Mouse (Mus musculus): Measurements from ENCODE around the gene Krt19.
A peak's percentile ranks its signal among the peaks of the same experiment; 100 is the strongest.

Krt19 gene

DNA sequence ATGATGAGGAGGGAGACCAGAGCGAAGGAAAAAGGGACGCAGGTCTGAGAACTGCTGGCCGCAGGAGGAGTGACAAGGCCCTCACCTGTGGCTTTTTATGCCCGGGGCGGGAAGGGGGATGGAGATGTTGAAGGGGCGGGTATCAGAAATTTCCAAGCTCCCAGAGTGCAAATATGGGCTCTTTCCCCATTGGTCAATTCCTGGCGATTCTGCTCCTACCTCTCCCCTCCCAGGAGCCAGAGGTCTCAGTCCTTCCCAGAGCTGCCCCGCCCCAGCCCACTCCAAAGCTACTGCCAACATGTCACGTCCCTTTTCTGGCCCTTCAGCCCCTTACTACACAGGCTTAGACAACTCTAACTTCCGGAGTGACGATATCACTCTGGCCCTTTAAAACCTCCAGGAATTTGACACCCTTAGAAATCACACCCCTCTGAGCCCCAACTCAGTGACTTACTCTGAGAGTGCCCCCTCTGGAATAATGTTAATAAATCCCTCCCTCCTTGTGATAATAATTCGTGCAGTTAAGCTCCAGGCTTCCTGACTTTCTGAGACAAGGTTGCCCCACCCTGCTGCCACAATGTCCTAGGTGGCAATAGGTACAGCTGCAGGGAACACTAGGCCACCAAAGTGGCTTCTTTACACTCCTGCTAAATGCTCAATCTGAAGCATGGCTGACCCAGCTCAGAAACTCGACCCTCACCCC is 2.5 kb downstream of the Krt19 start:
- no peaks in the 10 kb centered on the region for H3K36me3 ChIP-seq (ENCODE audit: insufficient read depth, low read length)
- peaks cover 59% of the 10 kb centered on the region for H3K4me1 ChIP-seq (replicated peaks; ENCODE audit: low read depth, low read length)
- no peaks in the 10 kb centered on the region for H3K9me3 ChIP-seq (ENCODE audit: low read length)
- peaks cover 45% of the 10 kb centered on the region for H3K27me3 ChIP-seq (ENCODE audit: insufficient read depth, low read length)
- peak overlapping the region; percentile 79 for H3K4me3 ChIP-seq (replicated peaks; ENCODE audit: low read length)
- TF ChIP-seq NANOG (IDR thresholded peaks at IDR 0.05; ENCODE audit: borderline replicate concordance, low read length) (no peak), POU5F1 (IDR thresholded peaks at IDR 0.05; ENCODE audit: borderline replicate concordance, low read length) (no peak), CTCF (conservative IDR thresholded peaks at IDR 0.05; ENCODE audit: low read length) (no peak)

DNA sequence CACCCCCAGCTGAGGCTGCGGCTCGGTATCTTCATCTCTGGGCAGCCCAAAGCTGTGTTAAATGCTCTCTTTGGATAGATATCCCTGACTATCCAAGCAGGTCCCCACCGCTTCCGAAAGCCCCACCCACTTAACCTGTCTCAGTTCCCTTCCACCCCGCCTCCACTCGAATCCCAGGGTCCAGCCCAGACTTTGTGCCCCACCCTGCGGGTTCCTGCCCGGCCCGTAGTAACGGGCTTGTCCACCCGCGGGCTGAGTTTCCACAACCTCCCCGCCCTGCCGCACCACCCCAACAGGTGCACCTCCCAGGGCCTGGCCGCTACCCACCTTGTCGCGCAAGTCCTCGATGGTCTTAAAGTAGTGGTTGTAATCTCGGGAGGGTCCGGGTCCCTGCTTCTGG is 3.4 kb downstream of the Krt19 start:
- no peaks in the 10 kb centered on the region for H3K36me3 ChIP-seq (ENCODE audit: insufficient read depth, low read length)
- peaks cover 50% of the 10 kb centered on the region for H3K4me1 ChIP-seq (replicated peaks; ENCODE audit: low read depth, low read length)
- peaks cover 48% of the 10 kb centered on the region for H3K27me3 ChIP-seq (ENCODE audit: insufficient read depth, low read length)
- no peaks in the 10 kb centered on the region for H3K9me3 ChIP-seq (ENCODE audit: low read length)
- peak overlapping the region; percentile 79 for H3K4me3 ChIP-seq (replicated peaks; ENCODE audit: low read length)
- TF ChIP-seq CTCF (conservative IDR thresholded peaks at IDR 0.05; ENCODE audit: low read length) (no peak), POU5F1 (IDR thresholded peaks at IDR 0.05; ENCODE audit: borderline replicate concordance, low read length) (no peak), NANOG (IDR thresholded peaks at IDR 0.05; ENCODE audit: borderline replicate concordance, low read length) (no peak)

- Histone ChIP-seq H3K27me3 (ENCODE audit: insufficient read depth, low read length) (peaks cover 41% of the 10 kb centered on the region), H3K4me3 (replicated peaks; ENCODE audit: low read length) (no peak overlapping the region), H3K9me3 (ENCODE audit: low read length) (no peaks in the 10 kb centered on the region), H3K36me3 (ENCODE audit: insufficient read depth, low read length) (no peaks in the 10 kb centered on the region), H3K4me1 (replicated peaks; ENCODE audit: low read depth, low read length) (peaks cover 41% of the 10 kb centered on the region)
- TF ChIP-seq NANOG (IDR thresholded peaks at IDR 0.05; ENCODE audit: borderline replicate concordance, low read length) (no peak), POU5F1 (IDR thresholded peaks at IDR 0.05; ENCODE audit: borderline replicate concordance, low read length) (no peak), CTCF (conservative IDR thresholded peaks at IDR 0.05; ENCODE audit: low read length) (no peak)
Measured at GRCm38 (mm10) chr11:100140966-100141365, 7.5 kb downstream of the Krt19 start.

GRCm38 (mm10) chr11:100139391-100139790 is 9.1 kb downstream of the Krt19 start:
- Histone ChIP-seq H3K36me3 (ENCODE audit: insufficient read depth, low read length) (no peaks in the 10 kb centered on the region), H3K27me3 (ENCODE audit: insufficient read depth, low read length) (peaks cover 29% of the 10 kb centered on the region), H3K4me3 (replicated peaks; ENCODE audit: low read length) (no peak overlapping the region), H3K4me1 (replicated peaks; ENCODE audit: low read depth, low read length) (peaks cover 26% of the 10 kb centered on the region), H3K9me3 (ENCODE audit: low read length) (no peaks in the 10 kb centered on the region)
- TF ChIP-seq CTCF (conservative IDR thresholded peaks at IDR 0.05; ENCODE audit: low read length) = no peak
- no peak for TF ChIP-seq POU5F1 (IDR thresholded peaks at IDR 0.05; ENCODE audit: borderline replicate concordance, low read length)
- TF ChIP-seq NANOG (IDR thresholded peaks at IDR 0.05; ENCODE audit: borderline replicate concordance, low read length) = no peak

GRCm38 (mm10) chr11:100138809-100139208 is 9.7 kb downstream of the Krt19 start:
- Histone ChIP-seq H3K27me3 (ENCODE audit: insufficient read depth, low read length) (peaks cover 28% of the 10 kb centered on the region), H3K36me3 (ENCODE audit: insufficient read depth, low read length) (no peaks in the 10 kb centered on the region), H3K4me1 (replicated peaks; ENCODE audit: low read depth, low read length) (peaks cover 22% of the 10 kb centered on the region), H3K9me3 (ENCODE audit: low read length) (no peaks in the 10 kb centered on the region), H3K4me3 (replicated peaks; ENCODE audit: low read length) (no peak overlapping the region)
- no peak for TF ChIP-seq CTCF (conservative IDR thresholded peaks at IDR 0.05; ENCODE audit: low read length)
- TF ChIP-seq POU5F1 (IDR thresholded peaks at IDR 0.05; ENCODE audit: borderline replicate concordance, low read length) = no peak
- no peak for TF ChIP-seq NANOG (IDR thresholded peaks at IDR 0.05; ENCODE audit: borderline replicate concordance, low read length)

DNA sequence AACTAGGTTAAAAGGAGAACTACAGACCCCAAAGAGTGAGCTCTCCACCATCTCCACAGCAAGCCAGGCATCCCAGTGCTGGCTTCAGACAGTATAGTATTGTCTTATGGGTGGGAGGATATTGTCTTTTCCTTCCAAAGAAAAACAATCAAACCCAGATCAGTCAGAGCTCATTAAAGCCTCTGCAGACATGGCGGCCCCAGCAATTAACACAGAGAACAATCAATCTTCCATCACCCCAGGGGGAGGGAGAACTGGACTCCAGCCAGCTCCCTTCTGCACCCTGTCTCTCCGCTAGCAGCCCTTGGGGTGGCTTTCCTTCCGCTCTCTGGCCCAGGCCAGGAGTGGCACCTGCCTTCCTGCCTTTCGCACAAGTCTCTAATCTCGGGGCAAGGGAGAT is 10.8 kb downstream of the Krt19 start:
- no peak overlapping the region for H3K4me3 ChIP-seq (replicated peaks; ENCODE audit: low read length)
- H3K36me3 ChIP-seq (ENCODE audit: insufficient read depth, low read length) = no peaks in the 10 kb centered on the region
- peaks cover 22% of the 10 kb centered on the region for H3K4me1 ChIP-seq (replicated peaks; ENCODE audit: low read depth, low read length)
- H3K9me3 ChIP-seq (ENCODE audit: low read length) = no peaks in the 10 kb centered on the region
- TF ChIP-seq POU5F1 (IDR thresholded peaks at IDR 0.05; ENCODE audit: borderline replicate concordance, low read length) = no peak
- no peak for TF ChIP-seq CTCF (conservative IDR thresholded peaks at IDR 0.05; ENCODE audit: low read length)
- peaks cover 35% of the 10 kb centered on the region for H3K27me3 ChIP-seq (ENCODE audit: insufficient read depth, low read length)

DNA sequence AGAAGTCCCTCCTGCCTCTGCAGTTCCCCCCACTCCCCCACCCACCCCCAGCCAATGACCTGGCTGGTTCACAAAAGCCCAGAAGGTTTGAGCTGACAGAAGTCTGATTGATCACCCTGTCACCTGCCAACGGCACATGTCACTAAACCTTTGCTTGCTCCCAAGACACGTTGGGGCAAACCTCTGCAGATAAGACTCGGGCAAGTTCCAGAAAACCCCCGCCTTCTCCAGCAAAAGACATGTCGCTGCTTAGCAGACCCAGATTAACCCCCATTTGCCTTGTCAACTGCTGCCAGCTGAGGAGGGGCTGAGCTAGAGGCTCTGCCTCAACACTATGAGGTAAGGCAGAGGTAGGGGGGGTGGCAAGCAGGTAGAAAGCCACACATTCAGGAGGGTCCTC is 11.9 kb downstream of the Krt19 start:
- no peaks in the 10 kb centered on the region for H3K9me3 ChIP-seq (ENCODE audit: low read length)
- no peak for TF ChIP-seq POU5F1 (IDR thresholded peaks at IDR 0.05; ENCODE audit: borderline replicate concordance, low read length)
- TF ChIP-seq NANOG (IDR thresholded peaks at IDR 0.05; ENCODE audit: borderline replicate concordance, low read length) = no peak
- no peak for TF ChIP-seq CTCF (conservative IDR thresholded peaks at IDR 0.05; ENCODE audit: low read length)
- H3K36me3 ChIP-seq (ENCODE audit: insufficient read depth, low read length) = no peaks in the 10 kb centered on the region
- H3K4me3 ChIP-seq (replicated peaks; ENCODE audit: low read length) = no peak overlapping the region
- H3K27me3 ChIP-seq (ENCODE audit: insufficient read depth, low read length) = peaks cover 30% of the 10 kb centered on the region; the same call in 1 of the 2 replicates
- H3K4me1 ChIP-seq (replicated peaks; ENCODE audit: low read depth, low read length) = peaks cover 25% of the 10 kb centered on the region

- Histone ChIP-seq H3K4me3 (replicated peaks; ENCODE audit: low read length) (no peak within 1 kb of the TSS), H3K4me1 (replicated peaks; ENCODE audit: low read depth, low read length) (peaks cover 25% of the 10 kb centered on the region), H3K9me3 (ENCODE audit: low read length) (no peaks in the 10 kb centered on the region), H3K36me3 (ENCODE audit: insufficient read depth, low read length) (no peaks in the 10 kb centered on the region), H3K27me3 (ENCODE audit: insufficient read depth, low read length) (peaks cover 26% of the 10 kb centered on the region; the same call in 1 of the 2 replicates)
- TF ChIP-seq CTCF (conservative IDR thresholded peaks at IDR 0.05; ENCODE audit: low read length) (no peak), POU5F1 (IDR thresholded peaks at IDR 0.05; ENCODE audit: borderline replicate concordance, low read length) (no peak), NANOG (IDR thresholded peaks at IDR 0.05; ENCODE audit: borderline replicate concordance, low read length) (no peak)
Measured at GRCm38 (mm10) chr11:100135731-100136130, 12.7 kb downstream of the Krt19 start, which contains the start of gene Krt15. TSS of gene Krt15 (minus strand) at chr11:100135928.

- Histone ChIP-seq H3K27me3 (ENCODE audit: insufficient read depth, low read length) (peaks cover 13% of the 10 kb centered on the region), H3K9me3 (ENCODE audit: low read length) (peaks cover 7% of the 10 kb centered on the region; the same call in 1 of the 2 replicates), H3K36me3 (ENCODE audit: insufficient read depth, low read length) (no peaks in the 10 kb centered on the region), H3K4me3 (replicated peaks; ENCODE audit: low read length) (no peak overlapping the region), H3K4me1 (replicated peaks; ENCODE audit: low read depth, low read length) (no peaks in the 10 kb centered on the region; the same call in 1 of the 2 replicates)
- TF ChIP-seq CTCF (conservative IDR thresholded peaks at IDR 0.05; ENCODE audit: low read length) (no peak), NANOG (IDR thresholded peaks at IDR 0.05; ENCODE audit: borderline replicate concordance, low read length) (no peak), POU5F1 (IDR thresholded peaks at IDR 0.05; ENCODE audit: borderline replicate concordance, low read length) (no peak)
Measured at GRCm38 (mm10) chr11:100124901-100125300, 23.6 kb downstream of the Krt19 start.
